In genomic region chr4:14106166-14106565, GRCm38 (mm10) we compare ENCODE assay signal across 23 mouse cellular contexts.
"Had no signal": no experiment of that assay in that cellular context is flagged by ENCODE, and none has a peak within 500 bp of the region (broad histone marks: within the 10 kb centered on the region; RNA-seq: fewer than 3 reads in every experiment).

No protein-coding gene starts in this region.

- H3K27me3 ChIP-seq: limb, embryonic 13.5 days; liver, embryonic 12.5 days; liver, embryonic 15.5 days; lung, embryonic 15.5 days; megakaryocyte, embryonic 14.5 days; midbrain, embryonic 13.5 days; neural tube, embryonic 13.5 days; stomach, embryonic 15.5 days had no signal

- H3K9me3 ChIP-seq: limb, embryonic 10.5 days; limb, embryonic 13.5 days; liver, embryonic 12.5 days; liver, embryonic 15.5 days; lung, embryonic 15.5 days; megakaryocyte, embryonic 14.5 days; midbrain, embryonic 10.5 days; midbrain, embryonic 13.5 days; neural tube, embryonic 13.5 days; stomach, embryonic 15.5 days had no signal

- H3K9ac ChIP-seq: limb, embryonic 13.5 days; liver, embryonic 12.5 days; liver, embryonic 15.5 days; lung, embryonic 15.5 days; midbrain, embryonic 13.5 days; neural tube, embryonic 13.5 days; stomach, embryonic 15.5 days had no signal

- H3K4me1 ChIP-seq: limb, embryonic 10.5 days; limb, embryonic 13.5 days; liver, embryonic 12.5 days; liver, embryonic 15.5 days; lung, embryonic 15.5 days; megakaryocyte, embryonic 14.5 days; stomach, embryonic 15.5 days had no signal

- ATAC-seq: liver, embryonic 12.5 days; midbrain, embryonic 13.5 days; midbrain, embryonic 16.5 days had no signal

- H3K27ac ChIP-seq: limb, embryonic 10.5 days; limb, embryonic 13.5 days; liver, embryonic 12.5 days; liver, embryonic 15.5 days; lung, embryonic 15.5 days; midbrain, embryonic 10.5 days; midbrain, embryonic 13.5 days; neural tube, embryonic 13.5 days; stomach, embryonic 15.5 days had no signal

- H3K36me3 ChIP-seq: limb, embryonic 10.5 days; limb, embryonic 13.5 days; liver, embryonic 12.5 days; liver, embryonic 15.5 days; lung, embryonic 15.5 days; midbrain, embryonic 10.5 days; midbrain, embryonic 13.5 days; neural tube, embryonic 13.5 days; stomach, embryonic 15.5 days had no signal

- DNase-seq: kidney, adult 9 months; kidney, postnatal 14 days; kidney, postnatal 4 days; liver; lung, adult 18-20 months; lung, postnatal 10 days; lung, postnatal 36 days; right cerebral cortex, postnatal 25 days; spleen, adult 18-20 months; thymus, adult 18-20 months; thymus, postnatal 36 days had no signal

- H3K4me2 ChIP-seq: limb, embryonic 13.5 days; liver, embryonic 12.5 days; liver, embryonic 15.5 days; lung, embryonic 15.5 days; midbrain, embryonic 13.5 days; neural tube, embryonic 13.5 days; stomach, embryonic 15.5 days had no signal

- H3K4me3 ChIP-seq: limb, embryonic 10.5 days; limb, embryonic 13.5 days; liver, embryonic 12.5 days; liver, embryonic 15.5 days; lung, embryonic 15.5 days; megakaryocyte, embryonic 14.5 days; midbrain, embryonic 10.5 days; midbrain, embryonic 13.5 days; myocyte; neural tube, embryonic 13.5 days; stomach, embryonic 15.5 days had no signal
